Mouse (Mus musculus) MEL (cell line): ENCODE measurements at regions not wholly inside any gene's neighbourhood (a gene's known extent, or its start where the extent isn't known, plus 50 kb on each side); places are given as distances from the start of the nearest gene placed in this dataset.
"Not testable (repeated sequence)": the region's sequence is repeated elsewhere in the genome, so short reads cannot be mapped to it uniquely, and the experiment has no call there.

Experiments
- DNase-seq: peaks from one replicate; pipeline ENCODE4 v3.0.0; 2011; ENCODE audit warnings: low read depth, low spot score
- H3K27ac ChIP-seq: 2 replicates; pipeline ENCODE4 v1.5.1; 2012; ENCODE audit warnings: low read depth, mild to moderate bottlenecking, control low read depth, low read length, moderate library complexity; ENCODE audit not compliant: control insufficient read depth
- H3K27me3 ChIP-seq, 2 experiments: fragments of 150-350 bp in 1 of 2; sonication (generic) in 1 of 2; 2 replicates each; pipeline ENCODE4 v1.6.1; 2012; ENCODE audit warnings: low read length in 2 of 2, mild to moderate bottlenecking in 2 of 2, improper control_type of control experiment in 1 of 2, moderate library complexity in 1 of 2; ENCODE audit not compliant: insufficient read depth in 2 of 2, control insufficient read depth in 1 of 2
- H3K36me3 ChIP-seq, 2 experiments: 2 replicates each; pipeline ENCODE4 v1.6.1; 2012 to 2014; ENCODE audit warnings: low read length in 2 of 2, improper control_type of control experiment in 1 of 2, inconsistent platforms in 1 of 2, mild to moderate bottlenecking in 1 of 2; ENCODE audit not compliant: insufficient read depth in 2 of 2, control insufficient read depth in 1 of 2
- H3K4me1 ChIP-seq, 2 experiments: fragments of 150-350 bp in 1 of 2; sonication (generic) in 1 of 2; 2 replicates each; pipeline ENCODE4 v1.6.1; 2012; ENCODE audit warnings: low read length in 2 of 2, improper control_type of control experiment in 1 of 2, mild to moderate bottlenecking in 1 of 2; ENCODE audit not compliant: insufficient read depth in 2 of 2, control insufficient read depth in 1 of 2
- H3K4me3 ChIP-seq, 2 experiments: fragments of 150-350 bp in 1 of 2; sonication (generic) in 1 of 2; 2 replicates each; pipeline ENCODE4 v1.5.1; 2012; ENCODE audit warnings: low read depth in 2 of 2, low read length in 2 of 2, mild to moderate bottlenecking in 2 of 2, moderate library complexity in 2 of 2, control low read depth in 1 of 2, improper control_type of control experiment in 1 of 2; ENCODE audit not compliant: control insufficient read depth in 1 of 2, insufficient read depth in 1 of 2
- H3K79me2 ChIP-seq: 2 replicates; pipeline ENCODE4 v1.6.1; 2012; ENCODE audit warnings: mild to moderate bottlenecking, low read length, moderate library complexity; ENCODE audit not compliant: control insufficient read depth, poor library complexity, insufficient read depth
- H3K9ac ChIP-seq: 2 replicates; pipeline ENCODE4 v1.6.1; 2012; ENCODE audit warnings: low read depth, mild to moderate bottlenecking, control low read depth, low read length, moderate library complexity; ENCODE audit not compliant: control insufficient read depth, poor library complexity, severe bottlenecking
- H3K9me3 ChIP-seq: fragments of 150-350 bp; sonication (generic); replicated peaks from 2 replicates; pipeline ENCODE4 v1.6.1; 2012; ENCODE audit warnings: mild to moderate bottlenecking, low read length, improper control_type of control experiment, moderate library complexity; ENCODE audit not compliant: insufficient read depth
- CHD1 ChIP-seq: IDR thresholded peaks from 2 replicates; pipeline ENCODE4 v1.6.1; 2012; ENCODE audit warnings: low read depth, mild to moderate bottlenecking, inconsistent platforms, low read length, improper control_type of control experiment
- CTCF ChIP-seq, 3 experiments: IDR thresholded peaks in 2 of 3; conservative IDR thresholded peaks in 1 of 3; 2 replicates each; pipeline ENCODE4 v1.5.1; 2011 to 2012; ENCODE audit warnings: low read length in 3 of 3, low read depth in 2 of 3, mild to moderate bottlenecking in 2 of 3, improper control_type of control experiment in 1 of 3, inconsistent platforms in 1 of 3, mixed read lengths in 1 of 3, moderate library complexity in 1 of 3; ENCODE audit not compliant: control insufficient read depth in 1 of 3, insufficient read depth in 1 of 3, poor library complexity in 1 of 3, severe bottlenecking in 1 of 3
- E2F4 ChIP-seq: IDR thresholded peaks from 2 replicates; pipeline ENCODE4 v1.6.1; 2011; ENCODE audit warnings: low read depth, low read length, improper control_type of control experiment, borderline replicate concordance
- EP300 ChIP-seq, 2 experiments: IDR thresholded peaks; 2 replicates each; pipeline ENCODE4 v1.6.1; 2011; ENCODE audit warnings: improper control_type of control experiment in 2 of 2, low read length in 2 of 2, low read depth in 1 of 2, mild to moderate bottlenecking in 1 of 2
- ETS1 ChIP-seq: IDR thresholded peaks from 2 replicates; pipeline ENCODE4 v1.6.1; 2012; ENCODE audit warnings: low read depth, mild to moderate bottlenecking, inconsistent platforms, low read length, improper control_type of control experiment, moderate library complexity
- GABPA ChIP-seq: IDR thresholded peaks from 2 replicates; pipeline ENCODE4 v1.6.1; 2012; ENCODE audit warnings: low read depth, mild to moderate bottlenecking, inconsistent platforms, low read length, improper control_type of control experiment, moderate library complexity
- HCFC1 ChIP-seq: IDR thresholded peaks from 2 replicates; pipeline ENCODE4 v1.6.1; 2012; ENCODE audit warnings: low read depth, mild to moderate bottlenecking, inconsistent platforms, low read length, improper control_type of control experiment, moderate library complexity
- KAT2A ChIP-seq: conservative IDR thresholded peaks from 2 replicates; pipeline ENCODE4 v1.6.1; 2012; ENCODE audit warnings: low read depth, low read length, improper control_type of control experiment, inconsistent platforms
- MAX ChIP-seq: IDR thresholded peaks from 2 replicates; pipeline ENCODE4 v1.6.1; 2011; ENCODE audit warnings: low read length, improper control_type of control experiment
- MYC ChIP-seq: IDR thresholded peaks from 2 replicates; pipeline ENCODE4 v1.6.1; 2011; ENCODE audit warnings: low read depth, mild to moderate bottlenecking, low read length, improper control_type of control experiment, moderate library complexity
- NELFE ChIP-seq: IDR thresholded peaks from 2 replicates; pipeline ENCODE4 v1.6.1; 2011; ENCODE audit warnings: low read depth, low read length, improper control_type of control experiment
- NRF1 ChIP-seq: IDR thresholded peaks from 2 replicates; pipeline ENCODE4 v1.6.1; 2014; ENCODE audit warnings: low read depth, mild to moderate bottlenecking, inconsistent platforms, low read length, improper control_type of control experiment, moderate library complexity; ENCODE audit not compliant: poor library complexity, insufficient read depth, severe bottlenecking
- POLR2A ChIP-seq, 2 experiments: IDR thresholded peaks; 2 replicates each; pipeline ENCODE4 v1.6.1; 2011 to 2012; ENCODE audit warnings: low read length in 2 of 2, mild to moderate bottlenecking in 2 of 2, control low read depth in 1 of 2, improper control_type of control experiment in 1 of 2, low read depth in 1 of 2, moderate library complexity in 1 of 2; ENCODE audit not compliant: control insufficient read depth in 1 of 2, insufficient read depth in 1 of 2, poor library complexity in 1 of 2
- POLR2AphosphoS2 ChIP-seq: IDR thresholded peaks from 2 replicates; pipeline ENCODE4 v1.6.1; 2011; ENCODE audit warnings: low read length, improper control_type of control experiment
- POLR2AphosphoS5 ChIP-seq: IDR thresholded peaks from 2 replicates; pipeline ENCODE4 v1.6.1; 2012; ENCODE audit warnings: low read depth, borderline replicate concordance, mild to moderate bottlenecking, inconsistent platforms, low read length, moderate library complexity, mixed read lengths
- RAD21 ChIP-seq: IDR thresholded peaks from 2 replicates; pipeline ENCODE4 v1.6.1; 2011; ENCODE audit warnings: mild to moderate bottlenecking, low read depth, low read length, improper control_type of control experiment
- TAL1 ChIP-seq: IDR thresholded peaks from 2 replicates; pipeline ENCODE4 v1.6.1; 2012; ENCODE audit warnings: mild to moderate bottlenecking, inconsistent platforms, low read length, moderate library complexity, mixed read lengths
- TBP ChIP-seq: IDR thresholded peaks from 2 replicates; pipeline ENCODE4 v1.8.0; 2011; ENCODE audit warnings: low read depth, low read length, improper control_type of control experiment
- USF1 ChIP-seq: IDR thresholded peaks from 2 replicates; pipeline ENCODE4 v1.6.1; 2014; ENCODE audit warnings: low read depth, mild to moderate bottlenecking, inconsistent platforms, low read length, improper control_type of control experiment, moderate library complexity

DNA sequence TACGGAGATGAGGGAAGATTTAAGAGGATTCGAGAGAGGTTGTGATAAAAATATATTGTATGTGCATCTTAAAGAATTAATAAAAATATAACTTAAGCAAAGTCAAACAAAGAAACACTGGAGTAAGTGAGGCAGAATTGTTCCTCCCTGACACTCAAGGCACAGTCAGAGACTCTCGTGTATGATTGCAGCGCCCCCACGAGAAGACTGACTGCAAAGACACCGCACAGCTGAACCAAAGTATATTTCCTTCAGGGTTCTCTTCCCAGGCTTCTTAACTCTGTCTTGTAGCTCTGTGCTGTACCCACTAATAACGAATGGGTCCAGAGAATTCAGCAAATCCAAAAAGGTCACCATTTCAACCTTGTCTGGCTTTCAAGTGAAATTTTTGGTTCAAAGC, 89.9 kb upstream of the Zfp706 start:
- no peak overlapping the region for H3K27ac ChIP-seq
- peaks cover 0 to 15% of the 10 kb centered on the region in 2 experiments; a peak in 2 of 4 replicates for H3K36me3 ChIP-seq
- no peak overlapping the region for H3K9ac ChIP-seq
- peaks cover 15 to 16% of the 10 kb centered on the region in 2 experiments; a peak in 3 of 4 replicates for H3K4me1 ChIP-seq
- H3K79me2 ChIP-seq, result no peaks in the 10 kb centered on the region
- H3K9me3 ChIP-seq, result no peaks in the 10 kb centered on the region
- no peak overlapping the region for H3K4me3 ChIP-seq
- no peaks in the 10 kb centered on the region for H3K27me3 ChIP-seq
- DNase-seq, result no peak
- TF ChIP-seq HCFC1 (no peak), USF1 (no peak), RAD21 (peak; percentile 28)

DNA sequence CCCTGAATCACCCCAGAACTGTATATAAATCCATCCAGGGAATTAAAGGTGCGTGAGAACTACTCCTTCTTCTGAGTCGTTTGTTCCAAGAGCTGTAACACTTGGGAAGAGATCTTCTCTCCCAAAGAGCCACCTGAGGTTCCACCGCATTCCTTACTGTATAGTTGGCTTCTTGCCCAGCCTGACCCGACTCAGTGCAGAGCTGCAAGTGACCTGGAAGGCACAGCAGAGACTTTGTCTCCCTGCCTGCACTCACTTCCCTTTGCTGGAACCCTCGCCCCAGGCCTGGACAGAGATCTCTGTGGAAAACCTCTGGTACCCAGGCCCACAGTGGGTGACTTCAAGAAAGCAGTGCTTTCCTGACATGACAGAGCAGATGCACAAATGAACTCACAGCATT, 83.6 kb upstream of the Zfp706 start:
- H3K9ac ChIP-seq, H3K79me2 ChIP-seq: not testable (repeated sequence)

DNA sequence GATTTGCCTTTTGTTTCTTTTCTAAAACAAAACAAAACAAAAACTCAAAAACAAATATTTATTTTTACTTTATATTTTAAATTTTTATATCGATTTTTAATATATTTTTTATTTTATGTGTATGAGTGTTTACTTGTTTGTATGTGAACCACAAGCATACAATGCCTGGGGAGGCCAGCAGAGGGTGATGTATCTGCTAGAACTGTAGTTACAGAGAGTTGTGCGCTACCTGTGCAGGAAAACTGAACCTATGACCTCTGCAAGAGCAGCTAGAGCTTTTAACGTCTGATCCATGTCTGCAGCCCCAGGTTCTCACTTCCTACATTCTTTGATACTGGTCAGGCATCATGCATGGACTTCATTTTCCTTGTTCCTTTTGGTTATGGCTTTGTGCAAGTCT, 76.2 kb upstream of the Zfp706 start:
- Histone ChIP-seq H3K27ac (no peak overlapping the region), H3K27me3 (no peaks in the 10 kb centered on the region), H3K36me3 (peaks cover 0 to 13% of the 10 kb centered on the region in 2 experiments; a peak in 2 of 4 replicates), H3K4me1 (peaks cover 12 to 14% of the 10 kb centered on the region in 2 experiments), H3K79me2 (no peaks in the 10 kb centered on the region), H3K4me3 (no peak overlapping the region), H3K9me3 (peaks cover 2% of the 10 kb centered on the region; the same call in 1 of the 2 replicates), H3K9ac (no peak overlapping the region)
- TF ChIP-seq CTCF (IDR thresholded peaks at IDR 0.05 in 2 of 3, conservative IDR thresholded peaks at IDR 0.05 in 1 of 3; ENCODE audit: control insufficient read depth in 1 of 3, insufficient read depth in 1 of 3, low read depth in 2 of 3, low read length in 3 of 3, poor library complexity in 1 of 3, severe bottlenecking in 1 of 3) (peak in 1 of 3 experiments; percentile 7; a peak in 2 of 6 replicates), E2F4 (no peak)
- DNase-seq, result no peak

More for the DNA sequence above, 83.6 kb upstream of the Zfp706 start:
- H3K4me1 ChIP-seq, H3K27ac ChIP-seq, H3K27me3 ChIP-seq, H3K4me3 ChIP-seq, H3K9me3 ChIP-seq, H3K36me3 ChIP-seq, DNase-seq: not testable (repeated sequence)

DNA sequence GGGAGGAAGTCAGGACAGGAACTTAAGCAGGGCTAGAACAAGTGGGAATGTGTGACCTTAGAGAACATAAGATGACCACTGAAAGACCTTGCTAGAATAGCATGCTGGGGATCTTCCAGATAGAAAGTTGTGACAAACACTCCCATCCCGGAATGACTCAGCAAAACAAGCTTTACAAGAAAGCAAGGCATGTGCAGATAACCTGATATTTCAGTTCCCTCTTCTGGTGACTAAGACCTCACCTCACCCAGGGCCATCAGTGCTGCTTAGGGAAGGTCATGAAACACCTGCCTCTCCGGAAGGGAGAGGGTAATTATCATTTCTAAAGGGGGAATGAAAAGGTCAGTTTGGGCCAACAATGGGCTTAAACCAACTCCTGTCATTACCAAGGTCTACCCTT, 74.3 kb upstream of the Zfp706 start:
- peak; percentile 84 for DNase-seq
- TF ChIP-seq ETS1 (peak; percentile 89), USF1 (no peak), NELFE (no peak), POLR2AphosphoS5 (no peak), CHD1 (no peak), GABPA (peak; percentile 97), CTCF (IDR thresholded peaks at IDR 0.05 in 2 of 3, conservative IDR thresholded peaks at IDR 0.05 in 1 of 3; ENCODE audit: control insufficient read depth in 1 of 3, insufficient read depth in 1 of 3, low read depth in 2 of 3, low read length in 3 of 3, poor library complexity in 1 of 3, severe bottlenecking in 1 of 3) (peak in 1 of 3 experiments; percentile 9; a peak in 1 of 6 replicates), NRF1 (no peak), POLR2A (IDR thresholded peaks at IDR 0.05; ENCODE audit: control insufficient read depth in 1 of 2, insufficient read depth in 1 of 2, low read depth in 1 of 2, low read length in 2 of 2, poor library complexity in 1 of 2) (no peak), RAD21 (peak; percentile 20), POLR2AphosphoS2 (no peak), MYC (peak; percentile 69; the same call in 1 of the 2 replicates), TAL1 (peak; percentile 54), EP300 (IDR thresholded peaks at IDR 0.05; ENCODE audit: low read depth in 1 of 2, low read length in 2 of 2) (peak; percentile 87 to 95), MAX (peak; percentile 79), E2F4 (no peak), KAT2A (no peak), TBP (no peak)

More for the DNA sequence above, 74.3 kb upstream of the Zfp706 start:
- Histone ChIP-seq H3K27ac (peak overlapping the region; percentile 69), H3K4me3 (no peak overlapping the region), H3K79me2 (no peaks in the 10 kb centered on the region), H3K27me3 (no peaks in the 10 kb centered on the region), H3K4me1 (peaks cover 12 to 14% of the 10 kb centered on the region in 2 experiments), H3K9ac (no peak overlapping the region), H3K36me3 (peaks cover 0 to 13% of the 10 kb centered on the region in 2 experiments; a peak in 2 of 4 replicates), H3K9me3 (peaks cover 2% of the 10 kb centered on the region; the same call in 1 of the 2 replicates)
